Comparison of ENCODE assay signal across 9 mouse cellular contexts in genomic region chr1:132771377-132771776, GRCm38 (mm10). TPM values are rescaled to one million over a fixed set of nuclear protein-coding genes. Genes with fewer than 3 reads are reported as not detected.
DNase-seq lines count a peak whose midpoint lies in the region; ATAC-seq and TF ChIP-seq lines count a peak whose summit lies in the region.
"Had no signal": no experiment of that assay in that cellular context is flagged by ENCODE, and none has a peak within 500 bp of the region (broad histone marks: within the 10 kb centered on the region; RNA-seq: fewer than 3 reads in every experiment).

No protein-coding gene starts in this region.

- H3K27ac ChIP-seq in kidney, embryonic 14.5 days (ENCODE audit: low read depth, low read length) = no peak overlapping the region
- no peak overlapping the region for H3K27ac ChIP-seq in midbrain, embryonic 13.5 days

- no peaks in the 10 kb centered on the region for H3K9me3 ChIP-seq in kidney, embryonic 14.5 days (ENCODE audit: control insufficient read depth, low read length)
- H3K9me3 ChIP-seq in E14TG2a.4 (ENCODE audit: low read length) = no peaks in the 10 kb centered on the region
- H3K9me3 ChIP-seq in midbrain, embryonic 13.5 days = no peaks in the 10 kb centered on the region

- 20% methylated on average over 5 of the region's 5 CpGs for WGBS in kidney, embryonic 14.5 days
- 33% methylated on average over 5 of the region's 5 CpGs for WGBS in midbrain, embryonic 13.5 days

- no peaks in the 10 kb centered on the region for H3K27me3 ChIP-seq in kidney, embryonic 14.5 days (ENCODE audit: control insufficient read depth, insufficient read depth, low read length)
- H3K27me3 ChIP-seq in E14TG2a.4 (ENCODE audit: insufficient read depth, low read length) = peaks cover 74% of the 10 kb centered on the region
- no peaks in the 10 kb centered on the region for H3K27me3 ChIP-seq in midbrain, embryonic 13.5 days

- no peak overlapping the region for H3K9ac ChIP-seq in kidney, embryonic 14.5 days (ENCODE audit: low read depth, low read length)
- no peak overlapping the region for H3K9ac ChIP-seq in midbrain, embryonic 13.5 days (replicated peaks)

- H3K4me2 ChIP-seq in kidney, embryonic 14.5 days (replicated peaks; ENCODE audit: low read depth, low read length) = no peak overlapping the region
- H3K4me2 ChIP-seq in midbrain, embryonic 13.5 days (replicated peaks) = no peak overlapping the region

- intact Hi-C loops in gastrocnemius, postnatal 36 days (cut with DNase I) = no loop called here

- no peaks in the 10 kb centered on the region for H3K36me3 ChIP-seq in kidney, embryonic 14.5 days (ENCODE audit: control insufficient read depth, insufficient read depth, low read length)
- no peaks in the 10 kb centered on the region for H3K36me3 ChIP-seq in E14TG2a.4 (ENCODE audit: insufficient read depth, low read length)
- no peaks in the 10 kb centered on the region for H3K36me3 ChIP-seq in midbrain, embryonic 13.5 days

- no peaks in the 10 kb centered on the region for H3K4me1 ChIP-seq in kidney, embryonic 14.5 days (ENCODE audit: control insufficient read depth, insufficient read depth, low read length)
- H3K4me1 ChIP-seq in E14TG2a.4 (replicated peaks; ENCODE audit: low read depth, low read length) = no peaks in the 10 kb centered on the region
- peaks cover 5% of the 10 kb centered on the region for H3K4me1 ChIP-seq in midbrain, embryonic 13.5 days (replicated peaks)

- no peak overlapping the region for H3K4me3 ChIP-seq in kidney, embryonic 14.5 days (ENCODE audit: low read length)
- no peak overlapping the region for H3K4me3 ChIP-seq in E14TG2a.4 (replicated peaks; ENCODE audit: low read length)
- H3K4me3 ChIP-seq in midbrain, embryonic 13.5 days (replicated peaks) = no peak overlapping the region
- H3K4me3 ChIP-seq: erythroblast, embryonic 14.5 days had no signal

- TF ChIP-seq CTCF in E14TG2a.4 (conservative IDR thresholded peaks at IDR 0.05; ENCODE audit: low read length) = peak; percentile 83

- no peak for ATAC-seq in kidney, embryonic 14.5 days (ENCODE audit: low FRiP score, low TSS enrichment)
- no peak for ATAC-seq in midbrain, embryonic 13.5 days

- DNase-seq in kidney, adult 11 months = peak; percentile 53
- DNase-seq in brain, adult 2 months (ENCODE audit: low read depth, low spot score) = peak; percentile 59
- DNase-seq in hindlimb bud, embryonic 11.5 days (ENCODE audit: extremely low spot score, low read depth, low spot score) = peak; percentile 35
- peak; percentile 45 for DNase-seq in retina, adult 2 months (ENCODE audit: low read depth, low spot score)
- no peak for DNase-seq in gastrocnemius, postnatal 36 days

RNA-seq across cellular contexts. Expression of gene Nfasc, which starts 29.8 kb away (rescaled TPM):
- 0.43 and 0.76 TPM in 2 replicates for polyA plus RNA-seq in kidney, embryonic 14.5 days (2014; fragmentation: Nextera tagmentation; extraction: Ambion mirVana)
- total RNA-seq in gastrocnemius, postnatal 36 days (2021) = under 1 TPM; 0.23 to 0.74 TPM
- 39.2 and 50.3 TPM in 2 replicates for polyA plus RNA-seq in midbrain, embryonic 13.5 days (2015; fragmentation: Nextera tagmentation; extraction: Ambion mirVana)
- polyA plus RNA-seq: erythroblast, embryonic 14.5 days had no signal

Comparison
In these comparisons a context has a peak if more than half of its experiments do, and no peak if none do; other contexts are left out.
1. DNase-seq: peak in kidney, adult 11 months (single experiment), brain, adult 2 months (single experiment), hindlimb bud, embryonic 11.5 days (single experiment) and retina, adult 2 months (single experiment); none in gastrocnemius, postnatal 36 days (0 of 2).
2. RNA of gene Nfasc, which starts 29.8 kb away (polyA plus RNA-seq): 39.2 to 50.3 TPM in midbrain, embryonic 13.5 days; 0.43 to 0.76 TPM in kidney, embryonic 14.5 days; every median in the first group is over 10 times any median in the second.